Mouse (Mus musculus): ENCODE results near the gene Slc16a10. TPM values are rescaled to one million over a fixed set of nuclear protein-coding genes. Genes with fewer than 3 reads are reported as not detected.

Slc16a10 gene
- polyA plus RNA-seq, 1 experiment from 2014 or later: 3.8 TPM

GRCm38 (mm10) chr10:40063291-40063890 is 78.7 kb downstream of the Slc16a10 start:
- Histone ChIP-seq H3K4me1 (ENCODE audit: control insufficient read depth, insufficient read depth, low read length) (no peaks in the 10 kb centered on the region), H3K4me3 (ENCODE audit: low read depth, low read length) (no peak overlapping the region), H3K27ac (ENCODE audit: low read depth, low read length) (no peak overlapping the region), H3K9ac (ENCODE audit: low read length) (no peak overlapping the region), H3K27me3 (ENCODE audit: control insufficient read depth, insufficient read depth, low read length) (no peaks in the 10 kb centered on the region), H3K9me3 (ENCODE audit: control insufficient read depth, low read length) (no peaks in the 10 kb centered on the region), H3K4me2 (ENCODE audit: low read depth) (no peak overlapping the region), H3K36me3 (ENCODE audit: control insufficient read depth, insufficient read depth, low read length) (no peaks in the 10 kb centered on the region)
- no peak for ATAC-seq (ENCODE audit: insufficient read depth, low FRiP score, low TSS enrichment)
- 17% methylated on average over 5 of the region's 5 CpGs for WGBS
- no peak for DNase-seq (ENCODE audit: low spot score)

- H3K27me3 ChIP-seq (ENCODE audit: control insufficient read depth, insufficient read depth, low read length): no peaks in the 10 kb centered on the region
- no peak overlapping the region for H3K4me3 ChIP-seq (ENCODE audit: low read depth, low read length)
- DNase-seq (ENCODE audit: low spot score): no peak
- no peak overlapping the region for H3K4me2 ChIP-seq (ENCODE audit: low read depth)
- H3K27ac ChIP-seq (ENCODE audit: low read depth, low read length): no peak overlapping the region
- no peaks in the 10 kb centered on the region for H3K9me3 ChIP-seq (ENCODE audit: control insufficient read depth, low read length)
- ATAC-seq (ENCODE audit: insufficient read depth, low FRiP score, low TSS enrichment): no peak
- no peaks in the 10 kb centered on the region for H3K36me3 ChIP-seq (ENCODE audit: control insufficient read depth, insufficient read depth, low read length)
- no peak overlapping the region for H3K9ac ChIP-seq (ENCODE audit: low read length)
- H3K4me1 ChIP-seq (ENCODE audit: control insufficient read depth, insufficient read depth, low read length): no peaks in the 10 kb centered on the region
- WGBS: 40% methylated on average over 6 of the region's 6 CpGs
Measured at GRCm38 (mm10) chr10:40062812-40063211, 79.2 kb downstream of the Slc16a10 start.

GRCm38 (mm10) chr10:40061926-40062325 is 80.1 kb downstream of the Slc16a10 start:
- no peaks in the 10 kb centered on the region for H3K27me3 ChIP-seq (ENCODE audit: control insufficient read depth, insufficient read depth, low read length)
- no peak overlapping the region for H3K9ac ChIP-seq (ENCODE audit: low read length)
- H3K27ac ChIP-seq (ENCODE audit: low read depth, low read length): no peak overlapping the region
- ATAC-seq (ENCODE audit: insufficient read depth, low FRiP score, low TSS enrichment) (no peak), DNase-seq (ENCODE audit: low spot score) (no peak)
- no peak overlapping the region for H3K4me3 ChIP-seq (ENCODE audit: low read depth, low read length)
- H3K4me2 ChIP-seq (ENCODE audit: low read depth): no peak overlapping the region
- no peaks in the 10 kb centered on the region for H3K36me3 ChIP-seq (ENCODE audit: control insufficient read depth, insufficient read depth, low read length)
- no peaks in the 10 kb centered on the region for H3K9me3 ChIP-seq (ENCODE audit: control insufficient read depth, low read length)
- no peaks in the 10 kb centered on the region for H3K4me1 ChIP-seq (ENCODE audit: control insufficient read depth, insufficient read depth, low read length)
- 85% methylated on average over 5 of the region's 5 CpGs for WGBS

- DNase-seq (ENCODE audit: low spot score): no peak
- Histone ChIP-seq H3K4me1 (ENCODE audit: control insufficient read depth, insufficient read depth, low read length) (no peaks in the 10 kb centered on the region), H3K4me3 (ENCODE audit: low read depth, low read length) (no peak overlapping the region), H3K4me2 (ENCODE audit: low read depth) (no peak overlapping the region), H3K36me3 (ENCODE audit: control insufficient read depth, insufficient read depth, low read length) (no peaks in the 10 kb centered on the region), H3K9me3 (ENCODE audit: control insufficient read depth, low read length) (no peaks in the 10 kb centered on the region), H3K9ac (ENCODE audit: low read length) (no peak overlapping the region), H3K27ac (ENCODE audit: low read depth, low read length) (no peak overlapping the region), H3K27me3 (ENCODE audit: control insufficient read depth, insufficient read depth, low read length) (no peaks in the 10 kb centered on the region)
- ATAC-seq (ENCODE audit: insufficient read depth, low FRiP score, low TSS enrichment): no peak
- 58% methylated on average over 3 of the region's 3 CpGs for WGBS
Measured at GRCm38 (mm10) chr10:40058786-40059120, 83.3 kb downstream of the Slc16a10 start.

GRCm38 (mm10) chr10:40058062-40058785 is 83.8 kb downstream of the Slc16a10 start:
- no peak overlapping the region for H3K4me3 ChIP-seq (ENCODE audit: low read depth, low read length)
- H3K27ac ChIP-seq (ENCODE audit: low read depth, low read length): no peak overlapping the region
- no peak overlapping the region for H3K9ac ChIP-seq (ENCODE audit: low read length)
- H3K4me2 ChIP-seq (ENCODE audit: low read depth): no peak overlapping the region
- no peak for ATAC-seq (ENCODE audit: insufficient read depth, low FRiP score, low TSS enrichment)
- DNase-seq (ENCODE audit: low spot score): no peak
- H3K4me1 ChIP-seq (ENCODE audit: control insufficient read depth, insufficient read depth, low read length): no peaks in the 10 kb centered on the region
- no peaks in the 10 kb centered on the region for H3K36me3 ChIP-seq (ENCODE audit: control insufficient read depth, insufficient read depth, low read length)
- H3K27me3 ChIP-seq (ENCODE audit: control insufficient read depth, insufficient read depth, low read length): no peaks in the 10 kb centered on the region
- H3K9me3 ChIP-seq (ENCODE audit: control insufficient read depth, low read length): no peaks in the 10 kb centered on the region
- 55% methylated on average over 6 of the region's 6 CpGs for WGBS

GRCm38 (mm10) chr10:40057615-40058014 is 84.4 kb downstream of the Slc16a10 start:
- Histone ChIP-seq H3K4me3 (ENCODE audit: low read depth, low read length) (no peak overlapping the region), H3K27me3 (ENCODE audit: control insufficient read depth, insufficient read depth, low read length) (no peaks in the 10 kb centered on the region), H3K4me1 (ENCODE audit: control insufficient read depth, insufficient read depth, low read length) (no peaks in the 10 kb centered on the region), H3K27ac (ENCODE audit: low read depth, low read length) (no peak overlapping the region), H3K9ac (ENCODE audit: low read length) (no peak overlapping the region), H3K9me3 (ENCODE audit: control insufficient read depth, low read length) (no peaks in the 10 kb centered on the region), H3K4me2 (ENCODE audit: low read depth) (no peak overlapping the region), H3K36me3 (ENCODE audit: control insufficient read depth, insufficient read depth, low read length) (no peaks in the 10 kb centered on the region)
- DNase-seq (ENCODE audit: low spot score): no peak
- 58% methylated on average over 2 of the region's 2 CpGs for WGBS
- no peak for ATAC-seq (ENCODE audit: insufficient read depth, low FRiP score, low TSS enrichment)

- Histone ChIP-seq H3K9ac (ENCODE audit: low read length) (no peak overlapping the region), H3K36me3 (ENCODE audit: control insufficient read depth, insufficient read depth, low read length) (no peaks in the 10 kb centered on the region), H3K9me3 (ENCODE audit: control insufficient read depth, low read length) (no peaks in the 10 kb centered on the region), H3K4me3 (ENCODE audit: low read depth, low read length) (no peak overlapping the region), H3K4me2 (ENCODE audit: low read depth) (no peak overlapping the region), H3K27ac (ENCODE audit: low read depth, low read length) (no peak overlapping the region), H3K4me1 (ENCODE audit: control insufficient read depth, insufficient read depth, low read length) (no peaks in the 10 kb centered on the region), H3K27me3 (ENCODE audit: control insufficient read depth, insufficient read depth, low read length) (no peaks in the 10 kb centered on the region)
- ATAC-seq (ENCODE audit: insufficient read depth, low FRiP score, low TSS enrichment) (no peak), DNase-seq (ENCODE audit: low spot score) (no peak)
- 88% methylated on average over 8 of the region's 8 CpGs for WGBS
Measured at GRCm38 (mm10) chr10:40054455-40054854, 87.6 kb downstream of the Slc16a10 start.

GRCm38 (mm10) chr10:40053896-40054295 is 88.2 kb downstream of the Slc16a10 start:
- no peak overlapping the region for H3K27ac ChIP-seq (ENCODE audit: low read depth, low read length)
- no peaks in the 10 kb centered on the region for H3K4me1 ChIP-seq (ENCODE audit: control insufficient read depth, insufficient read depth, low read length)
- no peak overlapping the region for H3K4me3 ChIP-seq (ENCODE audit: low read depth, low read length)
- no peaks in the 10 kb centered on the region for H3K27me3 ChIP-seq (ENCODE audit: control insufficient read depth, insufficient read depth, low read length)
- no peak for DNase-seq (ENCODE audit: low spot score)
- no peak overlapping the region for H3K4me2 ChIP-seq (ENCODE audit: low read depth)
- ATAC-seq (ENCODE audit: insufficient read depth, low FRiP score, low TSS enrichment): no peak
- WGBS: 88% methylated on average over 4 of the region's 4 CpGs
- no peak overlapping the region for H3K9ac ChIP-seq (ENCODE audit: low read length)
- no peaks in the 10 kb centered on the region for H3K36me3 ChIP-seq (ENCODE audit: control insufficient read depth, insufficient read depth, low read length)
- no peaks in the 10 kb centered on the region for H3K9me3 ChIP-seq (ENCODE audit: control insufficient read depth, low read length)

- Histone ChIP-seq H3K4me1 (ENCODE audit: control insufficient read depth, insufficient read depth, low read length) (no peaks in the 10 kb centered on the region), H3K9me3 (ENCODE audit: control insufficient read depth, low read length) (no peaks in the 10 kb centered on the region), H3K4me3 (ENCODE audit: low read depth, low read length) (no peak overlapping the region), H3K4me2 (ENCODE audit: low read depth) (no peak overlapping the region), H3K9ac (ENCODE audit: low read length) (no peak overlapping the region), H3K36me3 (ENCODE audit: control insufficient read depth, insufficient read depth, low read length) (no peaks in the 10 kb centered on the region), H3K27me3 (ENCODE audit: control insufficient read depth, insufficient read depth, low read length) (no peaks in the 10 kb centered on the region), H3K27ac (ENCODE audit: low read depth, low read length) (no peak overlapping the region)
- WGBS: 67% methylated on average over 3 of the region's 3 CpGs
- DNase-seq (ENCODE audit: low spot score): no peak
- ATAC-seq (ENCODE audit: insufficient read depth, low FRiP score, low TSS enrichment): no peak
Measured at GRCm38 (mm10) chr10:40053257-40053895, 88.7 kb downstream of the Slc16a10 start.

All from neural tube, embryonic 11.5 days (tissue).